Mouse (Mus musculus) B cell, adult 67 days (primary cell): ENCODE measurements around the gene Gm12794. TPM values are rescaled to one million over a fixed set of nuclear protein-coding genes. Genes with fewer than 3 reads are reported as not detected.

Source experiments
- total RNA-seq, 2 experiments: library from RNA; stranded (reverse); gene quantifications; 4 replicates each; pipeline ENCODE4 v1.2.4; 2023

The Gm12794 gene
- not detected for total RNA-seq

GRCm38 (mm10) chr4:101940107-101940506 lies at the start of gene Gm12794:
TSS of gene Gm12794 (plus strand) at chr4:101940407.

GRCm38 (mm10) chr4:101893656-101894420 lies 46.4 kb upstream of the Gm12794 start, which contains the start of gene C130073F10Rik:
TSS of gene C130073F10Rik (minus strand) at chr4:101893789.

DNA sequence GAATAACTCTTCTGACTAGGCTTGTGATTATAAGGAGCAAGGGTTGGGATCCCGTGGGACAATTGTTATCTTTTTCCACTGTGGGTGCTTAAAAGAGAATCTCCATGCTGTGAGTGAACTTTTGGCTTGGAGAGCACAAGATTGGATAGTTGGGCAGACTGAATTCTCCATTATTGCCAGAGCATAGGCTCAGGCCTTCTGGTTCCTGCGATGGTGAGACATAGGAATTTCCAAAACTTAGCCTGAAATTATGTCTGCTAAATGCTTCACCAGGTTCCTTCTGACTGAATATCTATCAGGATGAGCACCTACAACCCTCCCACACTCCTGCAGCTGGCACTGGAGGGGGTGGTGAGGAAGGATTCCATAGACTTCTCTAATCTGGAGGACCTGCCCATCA lies 31.4 kb upstream of the Gm12794 start, which contains the start of gene Gm12800:
TSS of gene Gm12800 (plus strand) at position 301 of the 400 bp plus-strand sequence.

GRCm38 (mm10) chr4:101980949-101981348 lies 40.7 kb downstream of the Gm12794 start, which contains the start of gene Gm12790:
TSS of gene Gm12790 (minus strand) at chr4:101981049.

DNA sequence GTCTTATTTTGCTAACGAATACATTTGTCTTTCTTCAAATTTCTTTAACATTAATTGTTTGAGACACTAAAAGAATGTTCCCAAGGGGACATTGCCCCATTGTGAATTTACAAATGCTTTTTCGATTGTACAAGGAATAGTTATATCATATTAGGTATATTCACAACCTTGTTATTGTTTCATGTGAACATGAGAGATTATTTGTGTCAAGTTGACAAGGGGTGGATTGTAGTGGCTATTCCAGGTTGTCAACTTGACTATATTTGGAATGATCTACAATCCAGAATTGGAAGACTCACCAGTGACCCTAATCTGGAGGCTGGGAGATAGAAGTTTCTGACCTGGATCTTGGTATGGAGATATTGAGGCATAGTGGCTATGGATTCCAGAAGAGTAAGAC lies 46.1 kb downstream of the Gm12794 start, which contains the start of gene Gm12789:
TSS of gene Gm12789 (plus strand) at position 301 of the 400 bp plus-strand sequence.

Other genes with a start within 250 kb of the Gm12794 start
- gene Lepr, start 223.0 kb upstream of the Gm12794 start, total RNA-seq, result not detected
- gene B020004J07Rik, start 96.4 kb upstream of the Gm12794 start, total RNA-seq, result not detected
- gene C130073F10Rik, start 46.6 kb upstream of the Gm12794 start, total RNA-seq, result not detected
- gene Gm12800, start 31.3 kb upstream of the Gm12794 start, total RNA-seq, result not detected
- not detected for gene Gm12790, start 40.6 kb downstream of the Gm12794 start, total RNA-seq
- gene Gm12789, start 46.2 kb downstream of the Gm12794 start, total RNA-seq, result not detected
- 100 to 1,000 TPM; 152 to 160 TPM for gene Pde4b, start 147.1 kb downstream of the Gm12794 start, total RNA-seq